8 mouse cellular contexts compared by ENCODE assay signal in the genomic region with DNA sequence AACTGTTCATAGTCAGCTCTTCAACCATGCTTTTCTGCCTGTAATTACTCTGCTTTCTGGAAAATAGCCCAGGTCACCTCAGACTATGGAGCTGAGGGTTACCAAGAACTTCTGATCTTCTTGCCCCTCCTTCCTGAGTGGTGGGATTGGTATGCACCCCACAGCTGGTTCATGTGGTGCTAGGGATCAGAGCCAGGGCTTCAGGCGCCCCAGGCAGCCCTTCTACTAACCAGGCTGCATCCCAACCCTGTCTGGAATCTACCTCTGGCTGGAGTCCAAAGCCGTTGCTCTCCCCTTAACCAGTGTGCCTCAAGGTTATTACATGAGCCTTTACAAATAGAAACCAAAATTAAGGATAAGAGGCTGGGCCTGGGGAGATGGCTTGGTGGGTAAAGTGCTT.
DNase-seq lines count a peak whose midpoint lies in the region; ATAC-seq and TF ChIP-seq lines count a peak whose summit lies in the region.

No protein-coding gene starts in this region.

- no peaks in the 10 kb centered on the region for H3K27me3 ChIP-seq in stomach, embryonic 16.5 days (ENCODE audit: control insufficient read depth, insufficient read depth, low read length)

- peaks cover 6% of the 10 kb centered on the region for H3K4me1 ChIP-seq in stomach, embryonic 16.5 days (ENCODE audit: control insufficient read depth, insufficient read depth, low read length)

- no peak overlapping the region for H3K27ac ChIP-seq in gastrocnemius, adult 2 months
- H3K27ac ChIP-seq in stomach, embryonic 16.5 days (ENCODE audit: low read length): no peak overlapping the region; the same call in 1 of the 2 replicates

- intact Hi-C loops in gastrocnemius, adult 2 months (cut with DNase I): no loop called here
- intact Hi-C loops in gastrocnemius, postnatal 36 days (cut with DNase I): no loop called here

- no peak overlapping the region for H3K9ac ChIP-seq in stomach, embryonic 16.5 days (ENCODE audit: low read length)

- WGBS in stomach, embryonic 16.5 days: 31% methylated on average over 2 of the region's 2 CpGs

- no peak overlapping the region for H3K4me2 ChIP-seq in stomach, embryonic 16.5 days (ENCODE audit: low read depth, low read length)

- no peak for TF ChIP-seq CTCF in gastrocnemius, adult 2 months (IDR thresholded peaks at IDR 0.05)

- ATAC-seq in stomach, embryonic 16.5 days (ENCODE audit: insufficient read depth, low FRiP score): peak; percentile 58

- H3K4me3 ChIP-seq in gastrocnemius, adult 2 months: no peak overlapping the region
- H3K4me3 ChIP-seq in stomach, embryonic 16.5 days (replicated peaks; ENCODE audit: low read length): no peak overlapping the region

- no peaks in the 10 kb centered on the region for H3K9me3 ChIP-seq in stomach, embryonic 16.5 days (replicated peaks; ENCODE audit: control insufficient read depth, low read length)

- H3K36me3 ChIP-seq in stomach, embryonic 16.5 days (ENCODE audit: control insufficient read depth, insufficient read depth, low read length): no peaks in the 10 kb centered on the region

- peak; percentile 27 for DNase-seq in gastrocnemius, adult 2 months
- DNase-seq in gastrocnemius, postnatal 36 days: no peak
- DNase-seq in adrenal gland, adult 8-10 months: peak; percentile 28
- DNase-seq in heart, adult 8-10 months (ENCODE audit: low spot score): peak; percentile 26
- peak; percentile 87 for DNase-seq in kidney, postnatal 14 days
- DNase-seq in right cerebral cortex, postnatal 25 days: no peak
- DNase-seq in embryo, embryonic 11 days: no peak

Comparison
In these comparisons a context has a peak if more than half of its experiments do, and no peak if none do; other contexts are left out.
1. DNase-seq: peak in gastrocnemius, adult 2 months (single experiment), adrenal gland, adult 8-10 months (single experiment), heart, adult 8-10 months (single experiment) and kidney, postnatal 14 days (single experiment); none in gastrocnemius, postnatal 36 days (0 of 2), right cerebral cortex, postnatal 25 days (single experiment) and embryo, embryonic 11 days (single experiment).